In the genomic region with DNA sequence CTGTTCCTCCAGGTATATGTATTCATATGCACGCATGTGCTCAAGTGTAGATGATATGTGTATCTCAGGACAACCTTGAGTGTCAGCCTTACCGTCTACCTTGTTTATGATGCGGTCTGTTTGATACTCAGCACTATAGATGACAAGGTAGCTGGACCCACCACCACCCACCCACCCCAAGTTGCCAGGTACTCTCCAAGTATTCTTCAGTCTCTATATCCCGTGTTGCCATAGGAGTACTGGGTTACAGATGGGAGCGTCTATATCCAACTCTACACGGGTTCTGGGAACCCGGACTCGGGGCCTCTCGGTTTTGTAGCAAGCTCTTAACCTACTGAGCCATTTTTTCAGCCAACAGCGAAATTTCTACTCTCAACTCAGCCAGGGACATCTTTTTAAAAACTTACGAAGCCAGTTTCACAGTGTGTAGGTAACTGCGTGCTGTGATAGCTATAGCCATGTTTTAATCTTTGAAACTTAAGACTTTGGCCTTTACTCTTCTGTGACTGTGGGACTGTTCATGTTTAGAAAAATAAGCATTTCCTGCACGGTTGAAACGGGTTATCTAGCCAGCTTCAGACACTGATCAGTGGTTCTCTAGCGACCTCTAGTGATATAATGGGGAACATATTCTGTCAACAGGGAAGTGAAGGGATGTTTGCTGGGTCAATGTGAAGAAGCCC, we compare ENCODE assay signal across 8 mouse cellular contexts.
A peak's percentile ranks its signal among the peaks of the same experiment; 100 is the strongest.
DNase-seq lines count a peak whose midpoint lies in the region; ATAC-seq and TF ChIP-seq lines count a peak whose summit lies in the region.

No protein-coding gene starts in this region.

- H3K9me3 ChIP-seq in G1E (replicated peaks) = no peaks in the 10 kb centered on the region
- no peaks in the 10 kb centered on the region for H3K9me3 ChIP-seq in heart, postnatal 0 days (replicated peaks; ENCODE audit: control insufficient read depth, low read length)
- no peaks in the 10 kb centered on the region for H3K9me3 ChIP-seq in limb, embryonic 10.5 days (replicated peaks)
- H3K9me3 ChIP-seq in midbrain, postnatal 0 days (ENCODE audit: low read length) = no peaks in the 10 kb centered on the region

- no peak overlapping the region for H3K27ac ChIP-seq in heart, postnatal 0 days (ENCODE audit: low read depth)
- peak overlapping the region; percentile 72 for H3K27ac ChIP-seq in limb, embryonic 10.5 days
- H3K27ac ChIP-seq in midbrain, postnatal 0 days (ENCODE audit: low read depth, low read length) = no peak overlapping the region

- peak; percentile 17 to 44 for DNase-seq in left cerebral cortex, adult 18-20 months (ENCODE audit: low spot score in 2 of 2)
- DNase-seq in left cerebral cortex, postnatal 36 days (ENCODE audit: low spot score in 2 of 2) = no peak
- peak; percentile 40 for DNase-seq in G1E (ENCODE audit: low spot score)
- peak; percentile 90 for DNase-seq in embryo, embryonic 10.5 days (ENCODE audit: low spot score)
- DNase-seq in heart, postnatal 0 days (ENCODE audit: low spot score) = peak; percentile 80
- no peak for DNase-seq in limb, embryonic 10.5 days (ENCODE audit: low spot score)
- peak; percentile 84 for DNase-seq in midbrain, postnatal 0 days (ENCODE audit: low spot score)
- DNase-seq in urinary bladder, postnatal 10 days (ENCODE audit: low spot score) = no peak

- 43% methylated on average over 15 of the region's 15 CpGs for WGBS in heart, postnatal 0 days
- 56% methylated on average over 15 of the region's 15 CpGs for WGBS in limb, embryonic 10.5 days
- 51% methylated on average over 15 of the region's 15 CpGs for WGBS in midbrain, postnatal 0 days

- H3K4me3 ChIP-seq in G1E (ENCODE audit: low read depth, low read length) = no peak overlapping the region
- no peak overlapping the region for H3K4me3 ChIP-seq in heart, postnatal 0 days (ENCODE audit: low read depth, low read length)
- H3K4me3 ChIP-seq in limb, embryonic 10.5 days = no peak overlapping the region
- no peak overlapping the region for H3K4me3 ChIP-seq in midbrain, postnatal 0 days (ENCODE audit: low read depth, low read length)

- H3K4me2 ChIP-seq in heart, postnatal 0 days (ENCODE audit: low read depth, low read length) = no peak overlapping the region
- no peak overlapping the region for H3K4me2 ChIP-seq in midbrain, postnatal 0 days (ENCODE audit: low read depth, low read length, poor library complexity, severe bottlenecking)

- TF ChIP-seq CTCF in G1E (IDR thresholded peaks at IDR 0.05; ENCODE audit: low read depth, low read length) = peak; percentile 71
- peak; percentile 94 for TF ChIP-seq CTCF in heart, postnatal 0 days (IDR thresholded peaks at IDR 0.05; ENCODE audit: low read depth)
- TF ChIP-seq CTCF in midbrain, postnatal 0 days (IDR thresholded peaks at IDR 0.05) = peak; percentile 98

- TF ChIP-seq EP300 in heart, postnatal 0 days (IDR thresholded peaks at IDR 0.05; ENCODE audit: low read depth) = no peak

- H3K36me3 ChIP-seq in G1E (replicated peaks) = no peaks in the 10 kb centered on the region
- no peaks in the 10 kb centered on the region for H3K36me3 ChIP-seq in heart, postnatal 0 days (replicated peaks; ENCODE audit: control insufficient read depth, insufficient read depth, low read length)
- no peaks in the 10 kb centered on the region for H3K36me3 ChIP-seq in limb, embryonic 10.5 days
- no peaks in the 10 kb centered on the region for H3K36me3 ChIP-seq in midbrain, postnatal 0 days (ENCODE audit: insufficient read depth, low read length)

- no peak overlapping the region for H3K9ac ChIP-seq in heart, postnatal 0 days (replicated peaks; ENCODE audit: low read depth, low read length)
- H3K9ac ChIP-seq in midbrain, postnatal 0 days (replicated peaks; ENCODE audit: low read length, poor library complexity, severe bottlenecking) = no peak overlapping the region

- no peaks in the 10 kb centered on the region for H3K4me1 ChIP-seq in G1E (ENCODE audit: insufficient read depth, low read depth, low read length)
- peaks cover 6% of the 10 kb centered on the region; the same call in 1 of the 2 replicates for H3K4me1 ChIP-seq in heart, postnatal 0 days (ENCODE audit: control insufficient read depth, insufficient read depth)
- peaks cover 7% of the 10 kb centered on the region for H3K4me1 ChIP-seq in limb, embryonic 10.5 days
- H3K4me1 ChIP-seq in midbrain, postnatal 0 days (ENCODE audit: insufficient read depth, low read length) = no peaks in the 10 kb centered on the region

- ATAC-seq in G1E (ENCODE audit: extremely low read depth, insufficient number of reproducible peaks, low FRiP score, poor library complexity, severe bottlenecking) = peak; percentile 57; the same call in 1 of the 2 replicates
- ATAC-seq in heart, postnatal 0 days (ENCODE audit: insufficient read depth, low read depth) = peak; percentile 67; the same call in 1 of the 2 replicates
- ATAC-seq in midbrain, postnatal 0 days (ENCODE audit: low FRiP score) = peak; percentile 74

- intact Hi-C loops in left cerebral cortex, postnatal 36 days (cut with DNase I) = loop anchor here (2.0 to 5.0 kb wide), 3 partner anchors 1062 to 1172 kb away; a partner anchor contains a TSS

- peaks cover 2% of the 10 kb centered on the region; the same call in 1 of the 2 replicates for H3K27me3 ChIP-seq in G1E (ENCODE audit: insufficient read depth, low read length)
- H3K27me3 ChIP-seq in heart, postnatal 0 days (ENCODE audit: control insufficient read depth, insufficient read depth, low read length) = no peaks in the 10 kb centered on the region
- no peaks in the 10 kb centered on the region for H3K27me3 ChIP-seq in limb, embryonic 10.5 days (ENCODE audit: low read depth, poor library complexity, severe bottlenecking)
- no peaks in the 10 kb centered on the region for H3K27me3 ChIP-seq in midbrain, postnatal 0 days (ENCODE audit: insufficient read depth, low read length)

Comparison
In these comparisons a context has a peak if more than half of its experiments do, and no peak if none do; other contexts are left out.
1. DNase-seq: peak in left cerebral cortex, adult 18-20 months (2 of 2), G1E (single experiment), embryo, embryonic 10.5 days (single experiment), heart, postnatal 0 days (single experiment) and midbrain, postnatal 0 days (single experiment); none in left cerebral cortex, postnatal 36 days (0 of 2), limb, embryonic 10.5 days (single experiment) and urinary bladder, postnatal 10 days (single experiment).
2. Peak in every context shown above with its lines, with median percentiles within 50 percentile points of each other: ATAC-seq and CTCF ChIP-seq.